Mouse (Mus musculus) megakaryocyte progenitor cell, adult 5-6 weeks (primary cell): ENCODE data around the gene B4galnt2. TPM values are rescaled to one million over a fixed set of nuclear protein-coding genes. Genes with fewer than 3 reads are reported as not detected.

ENCODE experiments used
- ATAC-seq: replicated peaks from 2 replicates; pipeline ENCODE4 v1.8.0; 2016; ENCODE audit warnings: mild to moderate bottlenecking, moderate TSS enrichment, inconsistent platforms; ENCODE audit not compliant: poor library complexity
- total RNA-seq, 2 experiments: library from RNA; stranded (forward) in 1 of 2; stranded (reverse) in 1 of 2; fragments of 157-497, 149-512 nt in 1 of 2; fragments of 200-1000 nt in 1 of 2; gene quantifications; 2 replicates each; pipeline versions ENCODE4 v1.2.3 to v1.2.4; 2015 to 2017

Gene B4galnt2
- total RNA-seq, 2 experiments from 2014 or later = not detected

DNA sequence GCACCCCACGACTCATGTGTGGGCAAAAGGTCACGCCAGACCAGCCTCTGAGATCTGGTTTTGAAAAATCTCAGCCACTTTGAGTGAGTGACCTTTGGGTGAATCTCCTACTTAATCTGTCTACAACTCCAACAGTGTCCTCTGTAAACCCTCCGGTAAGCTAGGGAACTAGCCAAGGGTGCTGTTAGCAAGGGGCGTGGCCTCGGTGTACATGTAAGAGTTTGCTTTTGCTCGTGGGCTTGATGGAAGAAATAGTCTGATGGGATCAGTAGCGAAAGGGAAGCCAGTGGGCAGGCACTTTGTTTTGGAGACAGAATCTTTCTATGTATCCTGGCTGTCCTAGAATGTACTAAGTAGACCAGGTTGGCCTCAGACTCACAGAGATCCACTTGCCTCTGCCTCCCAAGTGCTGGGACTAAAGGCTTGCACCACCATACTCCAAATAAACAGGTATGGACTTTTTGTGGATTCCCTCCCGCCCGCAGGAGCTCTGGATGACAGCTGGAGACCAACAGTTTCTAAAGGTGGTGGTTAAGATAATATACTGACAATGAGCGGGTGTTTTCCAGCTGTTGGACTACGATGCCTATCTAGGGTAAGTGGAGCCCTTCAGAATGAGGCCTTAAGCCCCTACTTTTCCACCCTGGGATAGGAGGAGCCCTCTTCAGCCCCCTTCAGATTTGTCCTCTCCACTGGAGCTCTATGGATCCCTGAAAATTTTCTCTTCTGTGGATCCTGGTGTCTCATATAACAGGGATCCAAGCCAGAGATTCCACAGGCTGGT lies 86.3 kb downstream of the B4galnt2 start:
- no peak for ATAC-seq

DNA sequence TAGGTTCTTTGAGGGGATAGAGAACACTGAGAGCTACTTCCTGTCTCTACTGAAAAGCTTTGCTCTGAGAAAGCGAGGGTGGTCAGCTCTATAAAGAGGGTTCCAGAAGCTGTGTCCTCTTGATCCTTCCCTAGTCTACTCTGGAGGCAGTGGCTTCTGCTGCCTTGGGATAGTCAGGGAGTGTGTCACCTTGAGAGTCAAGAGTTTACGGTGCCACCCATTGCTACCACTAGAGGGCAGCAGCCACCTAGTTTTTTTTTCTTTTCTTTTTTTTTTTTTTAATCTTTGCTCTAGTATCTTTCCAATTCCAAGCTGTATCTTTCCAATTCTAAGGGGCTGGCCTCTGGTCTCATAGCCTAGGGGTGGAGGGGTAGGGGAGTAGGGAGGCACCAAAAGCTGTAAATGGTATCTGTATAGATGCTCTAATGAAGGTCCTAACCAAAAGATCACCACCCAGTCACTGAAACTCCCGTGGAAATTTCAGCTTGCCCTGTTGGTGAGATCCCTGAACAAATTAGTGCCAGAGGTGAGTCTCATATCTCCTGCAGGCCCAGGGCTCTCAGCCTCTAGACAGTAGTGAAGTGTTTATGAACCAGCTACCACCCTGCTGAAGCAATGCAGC lies 87.1 kb downstream of the B4galnt2 start:
- ATAC-seq = peak; percentile 35

DNA sequence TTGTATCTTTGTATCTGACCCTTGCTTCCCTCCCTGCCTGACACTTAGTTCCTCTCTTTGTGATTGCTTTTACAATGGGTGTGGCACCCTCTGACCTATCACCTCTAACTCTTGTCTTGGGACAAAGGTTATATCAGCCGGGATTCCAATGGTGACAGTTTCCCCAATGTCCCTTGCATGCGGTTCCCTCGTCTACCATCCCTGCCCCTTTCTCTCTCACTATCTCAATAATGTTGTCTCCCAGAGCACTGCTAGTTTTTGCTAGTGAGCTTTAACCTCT lies 87.6 kb downstream of the B4galnt2 start:
- no peak for ATAC-seq

DNA sequence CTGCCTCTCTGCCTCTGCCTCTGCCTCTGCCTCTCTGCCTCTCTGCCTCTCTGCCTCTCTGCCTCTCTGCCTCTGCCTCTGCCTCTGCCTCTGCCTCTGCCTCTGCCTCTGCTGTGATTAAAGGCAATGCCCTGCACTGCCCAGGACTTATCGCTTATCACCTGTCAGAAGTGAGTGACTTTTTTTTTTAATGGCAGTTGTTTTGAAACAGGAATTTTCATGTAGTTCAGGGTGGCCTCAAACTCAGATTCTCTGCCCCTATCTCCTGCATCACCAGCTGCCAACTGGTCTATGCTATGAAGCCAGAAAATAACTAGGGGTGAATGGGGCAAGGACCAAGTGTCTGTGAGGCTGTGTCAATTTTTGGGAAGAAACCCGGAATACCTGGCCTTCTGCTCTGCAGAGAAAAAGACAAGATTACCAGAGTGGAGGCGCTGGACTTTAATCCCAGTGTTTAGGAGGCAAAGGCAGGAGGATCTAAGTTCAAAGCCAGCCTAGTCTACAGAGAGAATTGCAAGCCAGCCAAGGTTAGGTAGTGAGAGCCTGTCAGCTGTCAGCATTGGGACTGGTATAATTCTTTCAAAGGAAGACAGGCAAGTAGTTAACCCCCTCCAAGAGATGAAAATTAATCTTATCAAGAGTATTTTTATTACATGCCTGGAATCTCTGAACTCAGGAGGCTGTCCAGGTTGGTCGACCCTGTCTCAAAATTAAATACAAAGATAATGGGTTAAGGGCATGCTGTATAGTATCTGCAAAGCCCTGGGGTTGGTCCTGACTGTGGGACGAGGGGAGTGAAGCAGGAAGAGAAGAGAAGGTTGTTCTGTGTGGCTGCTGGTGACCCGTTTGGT lies 88.1 kb downstream of the B4galnt2 start:
- no peak for ATAC-seq

DNA sequence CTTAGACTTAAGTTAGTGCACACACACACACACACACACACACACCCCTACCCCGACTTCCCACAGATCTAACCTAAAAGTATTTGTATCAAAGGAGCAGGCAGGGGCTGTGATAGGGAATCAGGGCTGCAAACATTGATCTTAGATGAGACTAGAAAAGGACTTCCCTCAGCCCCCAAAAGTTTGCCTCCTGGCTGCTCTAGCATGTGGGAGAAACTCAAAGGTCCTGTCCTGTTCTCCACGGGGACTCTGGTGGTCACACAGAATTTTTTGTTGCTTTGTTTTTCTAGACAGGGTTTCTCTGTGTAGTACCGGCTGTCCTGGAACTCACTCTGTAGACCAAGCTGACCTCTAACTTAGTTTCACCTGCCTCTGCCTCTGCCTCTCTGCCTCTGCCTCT lies 89.1 kb downstream of the B4galnt2 start:
- no peak for ATAC-seq

DNA sequence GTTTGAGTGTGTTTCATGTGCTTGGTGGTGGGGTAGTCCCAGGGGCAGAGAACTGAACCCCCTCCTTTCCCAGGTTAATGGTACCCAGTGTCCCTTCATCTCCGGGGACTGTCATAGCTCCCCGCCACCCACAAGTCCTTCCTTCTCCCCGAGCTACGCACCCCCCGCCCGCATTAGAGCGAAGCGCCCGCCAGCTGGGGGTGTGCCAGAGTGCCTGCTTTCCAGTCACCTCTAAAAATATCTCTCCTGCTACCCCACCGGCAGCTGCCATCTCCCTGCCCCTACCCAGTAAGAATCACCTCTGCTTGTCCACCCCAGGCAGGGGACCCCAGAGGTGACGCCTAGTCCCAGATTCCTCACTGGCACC lies 89.8 kb downstream of the B4galnt2 start:
- no peak for ATAC-seq

DNA sequence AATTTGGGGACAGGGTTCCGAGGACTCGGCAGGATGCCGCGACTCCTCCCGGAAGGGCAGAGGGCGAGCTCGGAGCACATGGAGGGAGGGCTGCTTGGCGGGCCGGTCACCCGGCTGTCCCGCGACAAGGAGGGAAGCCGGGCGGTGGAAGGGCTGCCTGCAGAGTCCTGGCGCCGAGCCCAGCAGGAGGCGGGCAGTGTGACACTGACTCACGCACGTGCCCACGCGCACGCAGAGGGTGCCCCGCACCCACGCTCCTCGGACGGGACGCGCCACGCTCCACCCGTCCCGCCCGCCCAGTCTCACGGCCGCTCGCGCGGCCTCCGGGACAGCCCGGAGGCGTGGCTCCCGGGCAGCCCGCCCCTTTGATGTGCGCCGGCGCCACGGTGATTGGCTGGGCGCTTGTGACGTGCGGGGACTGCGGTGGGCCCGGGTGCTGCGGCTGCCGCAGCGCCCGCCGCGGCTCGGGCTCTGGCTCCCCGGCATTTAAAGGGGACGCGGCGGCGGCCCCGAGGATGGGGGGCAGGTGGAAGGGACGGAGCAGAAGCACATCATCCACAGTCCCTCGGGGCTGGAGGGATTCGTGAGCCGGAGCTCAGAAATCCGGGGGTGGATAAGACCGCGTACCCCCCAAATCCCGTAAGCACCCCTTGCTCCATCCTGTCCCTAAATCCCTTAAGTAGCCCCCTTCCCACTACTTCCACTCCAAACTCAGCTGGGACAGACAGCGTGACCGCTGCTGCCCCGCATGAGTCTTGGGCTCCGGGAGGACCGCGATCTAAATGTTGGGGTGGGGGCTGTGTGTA lies 90.4 kb downstream of the B4galnt2 start, which contains the start of gene Phospho1:
TSS of gene Phospho1 (plus strand) at position 429 of the 806 bp plus-strand sequence.
- ATAC-seq = peak; percentile 84

DNA sequence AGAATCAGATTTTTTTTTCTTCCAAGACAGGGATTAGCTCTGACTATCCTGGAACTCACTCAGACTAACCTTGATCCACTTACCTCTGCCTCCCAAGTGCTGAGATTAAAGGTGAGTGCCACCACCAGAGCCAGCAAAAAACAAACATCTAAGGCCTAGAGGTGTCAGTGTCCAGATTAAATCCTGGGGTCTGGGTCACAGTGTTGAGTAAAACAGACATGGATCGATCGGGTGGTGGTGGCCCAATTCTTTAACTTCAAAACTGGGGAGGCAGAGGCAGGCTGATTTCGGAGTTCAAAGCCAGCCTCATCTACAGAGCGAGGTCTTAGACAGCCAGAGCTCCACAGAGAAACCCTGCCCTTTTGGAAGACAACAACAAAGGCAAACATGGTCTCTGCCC lies 92.3 kb downstream of the B4galnt2 start:
- ATAC-seq = no peak

DNA sequence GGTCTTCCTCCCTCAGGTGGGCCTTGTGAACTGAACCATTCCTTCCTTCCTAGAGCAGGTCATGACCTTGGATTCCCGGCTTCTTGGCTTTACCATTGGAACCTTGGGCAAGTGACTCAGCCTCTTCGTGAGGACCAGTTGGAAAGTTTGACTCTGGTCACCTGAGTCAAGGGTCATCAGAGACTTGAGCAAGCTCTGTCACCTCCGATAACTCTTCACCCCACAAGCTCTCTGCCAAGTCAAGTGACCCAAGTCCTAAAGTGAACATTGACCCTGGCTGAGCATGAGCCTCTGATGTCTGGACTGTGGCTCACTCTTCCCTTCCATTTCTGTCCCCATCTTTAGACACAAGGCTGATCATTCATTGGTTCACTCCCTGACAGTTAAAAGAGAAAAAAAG lies 93.2 kb downstream of the B4galnt2 start:
- no peak for ATAC-seq

DNA sequence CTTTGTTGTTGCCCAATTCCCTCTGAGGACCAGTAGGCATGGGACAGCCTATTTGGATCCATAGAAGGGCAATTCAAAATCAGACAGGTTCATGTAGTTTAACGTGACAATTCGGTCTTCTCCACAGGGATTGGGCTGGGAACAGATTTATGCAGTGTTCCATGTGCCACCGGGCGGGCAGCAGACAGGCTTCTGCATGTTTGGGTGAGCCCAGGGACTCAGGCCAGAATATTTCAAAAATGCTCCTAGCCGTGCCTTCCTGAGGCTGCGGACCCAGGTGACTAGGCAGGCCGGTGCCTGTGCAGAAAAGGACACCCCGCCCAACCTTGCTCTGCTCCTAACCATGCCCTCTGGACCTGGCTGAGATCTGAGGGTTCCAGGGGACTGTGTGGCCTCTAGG lies 95.6 kb downstream of the B4galnt2 start:
- ATAC-seq = no peak

Other genes with a start within 250 kb of the B4galnt2 start
- gene Phb, start 247.9 kb downstream of the B4galnt2 start, total RNA-seq (2015) = 82.1 and 87.0 TPM in 2 replicates
- 119 and 128 TPM in 2 replicates for gene Phb, start 247.9 kb downstream of the B4galnt2 start, total RNA-seq (2017)
- gene Zfp652, start 202.2 kb downstream of the B4galnt2 start, total RNA-seq (2015) = 30.1 and 37.2 TPM in 2 replicates
- gene Zfp652, start 202.2 kb downstream of the B4galnt2 start, total RNA-seq (2017) = 20.9 and 29.1 TPM in 2 replicates
- 2.1 and 2.5 TPM in 2 replicates for gene B130006D01Rik, start 191.3 kb downstream of the B4galnt2 start, total RNA-seq (2015)
- 1.2 and 1.9 TPM in 2 replicates for gene B130006D01Rik, start 191.3 kb downstream of the B4galnt2 start, total RNA-seq (2017)
- gene Phospho1, start 90.4 kb downstream of the B4galnt2 start, total RNA-seq (2015) = 0.47 and 1.3 TPM in 2 replicates
- gene Phospho1, start 90.4 kb downstream of the B4galnt2 start, total RNA-seq (2017) = 0.62 TPM in 1 of 2 replicates, not detected in the other
- 4.3 and 9.3 TPM in 2 replicates for gene Gngt2, start 77.7 kb downstream of the B4galnt2 start, total RNA-seq (2015)
- 4.0 TPM in 2 replicates for gene Gngt2, start 77.7 kb downstream of the B4galnt2 start, total RNA-seq (2017)
- 1.5 and 5.0 TPM in 2 replicates for gene Abi3, start 72.4 kb downstream of the B4galnt2 start, total RNA-seq (2015)
- gene Abi3, start 72.4 kb downstream of the B4galnt2 start, total RNA-seq (2017) = 1.8 and 3.0 TPM in 2 replicates
- not detected in 2 replicates for gene Igf2bp1, start 91.0 kb upstream of the B4galnt2 start, total RNA-seq (2015)
- not detected in 2 replicates for gene Igf2bp1, start 91.0 kb upstream of the B4galnt2 start, total RNA-seq (2017)
- not detected in 2 replicates for gene Gip, start 109.7 kb upstream of the B4galnt2 start, total RNA-seq (2015)
- not detected in 2 replicates for gene Gip, start 109.7 kb upstream of the B4galnt2 start, total RNA-seq (2017)
- gene Snf8, start 120.0 kb upstream of the B4galnt2 start, total RNA-seq (2015) = 71.4 and 78.1 TPM in 2 replicates
- gene Snf8, start 120.0 kb upstream of the B4galnt2 start, total RNA-seq (2017) = 51.6 and 56.1 TPM in 2 replicates
- gene Ube2z, start 150.5 kb upstream of the B4galnt2 start, total RNA-seq (2015) = 21.3 and 21.8 TPM in 2 replicates
- 18.2 and 19.3 TPM in 2 replicates for gene Ube2z, start 150.5 kb upstream of the B4galnt2 start, total RNA-seq (2017)
- gene Atp5g1, start 160.8 kb upstream of the B4galnt2 start, total RNA-seq (2015) = 577 and 669 TPM in 2 replicates
- gene Atp5g1, start 160.8 kb upstream of the B4galnt2 start, total RNA-seq (2017) = 72.0 and 102 TPM in 2 replicates
- not detected in 2 replicates for gene Calcoco2, start 197.1 kb upstream of the B4galnt2 start, total RNA-seq (2015)
- gene Calcoco2, start 197.1 kb upstream of the B4galnt2 start, total RNA-seq (2017) = not detected in 2 replicates
- gene Ttll6, start 218.9 kb upstream of the B4galnt2 start, total RNA-seq (2015) = not detected in 2 replicates
- not detected in 2 replicates for gene Ttll6, start 218.9 kb upstream of the B4galnt2 start, total RNA-seq (2017)